Mouse (Mus musculus): Measurements from ENCODE around the gene Scgb2b21.
"Not testable (repeated sequence)": the region's sequence is repeated elsewhere in the genome, so short reads cannot be mapped to it uniquely, and the experiment has no call there.

The Scgb2b21 gene

GRCm38 (mm10) chr7:33520358-33520757 lies at the start of gene Scgb2b21:
TSS of gene Scgb2b21 (minus strand) at chr7:33520458.
- DNase-seq, result no peak

- not testable (repeated sequence) for DNase-seq
Measured at GRCm38 (mm10) chr7:33543420-33543819, 23.2 kb upstream of the Scgb2b21 start.

Measured in right cerebral cortex, postnatal 4 days (tissue).